Mouse (Mus musculus): ENCODE data around the gene Kti12.

DNA sequence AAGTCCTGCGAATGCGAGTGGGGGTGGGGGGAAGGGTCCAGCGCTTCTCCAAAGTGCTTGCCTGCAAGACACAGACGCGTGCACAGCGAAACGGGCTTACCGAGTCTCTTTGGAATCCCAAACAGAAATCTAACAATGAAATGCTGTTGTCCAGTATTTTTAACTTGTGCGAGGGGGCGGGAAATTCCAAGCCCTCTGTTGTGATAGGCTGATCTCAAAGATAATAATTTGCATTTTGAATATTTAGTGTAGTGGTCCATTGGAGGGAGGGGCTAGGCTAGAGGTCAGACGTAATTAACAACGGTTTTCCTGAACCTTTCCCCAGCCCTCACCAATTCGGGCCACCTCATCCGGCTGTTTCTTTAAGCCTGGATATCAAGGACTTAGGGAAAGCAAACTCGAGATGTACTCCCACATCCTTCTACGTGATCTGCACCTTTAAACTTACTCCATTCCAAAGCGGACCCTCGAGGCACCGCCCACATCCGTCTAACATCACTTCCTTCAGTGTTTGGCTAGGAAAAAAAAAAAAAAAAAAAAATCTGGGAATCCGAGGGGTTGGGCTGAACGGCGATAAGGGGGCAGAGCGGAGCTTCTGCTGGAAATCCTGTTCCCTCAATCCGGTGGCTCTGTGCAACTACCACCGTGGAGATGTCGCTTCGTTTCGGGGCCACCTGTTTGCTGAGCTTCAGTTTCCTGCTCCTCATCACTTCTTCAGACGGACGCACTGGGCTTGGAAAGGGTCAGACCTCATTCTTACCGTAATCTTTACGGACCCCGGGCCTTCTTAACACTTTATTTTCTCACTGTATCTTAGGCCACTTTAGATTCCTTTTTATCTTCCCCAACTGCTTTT is 13.2 kb upstream of the Kti12 start, which contains the start of gene Txndc12:
- TF ChIP-seq CTCF (IDR thresholded peaks at IDR 0.05; ENCODE audit: control insufficient read depth, insufficient read depth, insufficient read length) (no peak), MAX (IDR thresholded peaks at IDR 0.05) (no peak), CEBPB (IDR thresholded peaks at IDR 0.05; ENCODE audit: low read depth) (no peak), FOSL1 (IDR thresholded peaks at IDR 0.05; ENCODE audit: insufficient read depth, low read length, poor library complexity, severe bottlenecking) (no peak), MYOG (IDR thresholded peaks at IDR 0.05; ENCODE audit: control insufficient read depth, extremely low read depth, insufficient read length) (no peak), MYOD1 (IDR thresholded peaks at IDR 0.05; ENCODE audit: control insufficient read depth, insufficient read length, low read depth) (peak; percentile 44)

Data from C2C12 (cell line).